ENCODE assay signal across 17 mouse cellular contexts in the genomic region with DNA sequence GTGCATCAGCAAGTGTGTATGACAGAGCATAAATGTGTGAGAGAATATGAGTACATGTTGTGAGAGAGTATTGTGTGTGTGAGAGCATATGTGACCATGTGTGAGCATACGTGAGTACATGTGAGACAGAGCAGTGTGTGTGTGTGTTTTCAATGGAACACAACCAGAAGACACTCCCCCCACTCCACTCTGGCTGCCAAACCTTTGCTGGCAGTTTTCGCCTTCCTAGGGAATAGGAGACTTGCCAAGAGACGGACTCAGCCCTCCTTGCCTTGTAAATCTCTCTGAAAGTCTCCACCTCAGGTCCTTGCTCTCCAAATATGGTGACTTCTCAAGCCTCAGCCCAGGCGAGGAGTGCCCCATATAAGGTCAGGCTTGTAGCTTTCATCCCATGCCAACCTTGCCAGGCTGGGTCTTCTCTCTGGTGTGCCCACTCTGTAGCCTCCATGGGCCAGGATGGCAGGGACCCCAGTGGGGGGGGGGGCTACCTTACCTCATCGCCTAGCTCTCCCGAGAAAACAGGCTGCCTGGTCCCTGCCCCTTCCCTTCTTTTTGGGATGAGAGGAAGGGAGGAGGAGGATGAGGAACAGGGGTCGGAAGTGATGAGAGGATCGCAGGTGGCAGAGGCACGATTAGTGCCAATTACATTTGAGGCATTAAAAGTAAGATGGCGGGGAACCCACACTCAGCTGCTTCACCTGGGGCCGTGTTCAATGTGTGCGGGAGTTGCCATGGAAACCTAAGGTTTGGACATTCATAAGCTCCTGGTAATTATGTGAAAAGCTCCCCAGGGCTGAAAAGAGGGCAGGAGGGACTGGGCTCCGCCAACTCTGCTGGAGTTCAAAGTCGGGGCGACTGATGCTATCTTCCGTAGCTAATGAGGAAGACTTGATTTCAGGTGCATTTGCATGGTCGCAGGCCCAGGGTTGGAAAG. TPM values are rescaled to one million over a fixed set of nuclear protein-coding genes. Genes with fewer than 3 reads are reported as not detected.
DNase-seq lines count a peak whose midpoint lies in the region; ATAC-seq and TF ChIP-seq lines count a peak whose summit lies in the region.
"Had no signal": no experiment of that assay in that cellular context is flagged by ENCODE, and none has a peak within 500 bp of the region (broad histone marks: within the 10 kb centered on the region; RNA-seq: fewer than 3 reads in every experiment).

No protein-coding gene starts in this region.

- H3K4me2 ChIP-seq in forebrain, postnatal 0 days (ENCODE audit: low read depth) = no peak overlapping the region
- no peak overlapping the region for H3K4me2 ChIP-seq in limb, embryonic 13.5 days (replicated peaks)
- H3K4me2 ChIP-seq in midbrain, postnatal 0 days (ENCODE audit: low read depth, low read length, poor library complexity, severe bottlenecking) = no peak overlapping the region

- no peak for ATAC-seq in forebrain, postnatal 0 days
- peak; percentile 30; the same call in 1 of the 2 replicates for ATAC-seq in limb, embryonic 13.5 days (ENCODE audit: low FRiP score, low read depth)
- ATAC-seq in midbrain, postnatal 0 days (ENCODE audit: low FRiP score) = no peak
- ATAC-seq in erythroblast, adult 5-6 weeks (replicated peaks; ENCODE audit: low FRiP score, poor library complexity, severe bottlenecking) = no peak

- no peak overlapping the region for H3K4me3 ChIP-seq in forebrain, postnatal 0 days (ENCODE audit: low read depth, low read length)
- no peak overlapping the region for H3K4me3 ChIP-seq in forebrain, embryonic 10.5 days
- H3K4me3 ChIP-seq in limb, embryonic 13.5 days = no peak overlapping the region
- no peak overlapping the region for H3K4me3 ChIP-seq in limb, embryonic 10.5 days
- no peak overlapping the region for H3K4me3 ChIP-seq in midbrain, postnatal 0 days (ENCODE audit: low read depth, low read length)
- H3K4me3 ChIP-seq: myocyte had no signal

- H3K27ac ChIP-seq in forebrain, postnatal 0 days (ENCODE audit: low read depth, low read length) = no peak overlapping the region; the same call in 1 of the 2 replicates
- H3K27ac ChIP-seq in forebrain, embryonic 10.5 days = no peak overlapping the region
- no peak overlapping the region for H3K27ac ChIP-seq in limb, embryonic 13.5 days
- H3K27ac ChIP-seq in limb, embryonic 10.5 days = no peak overlapping the region
- no peak overlapping the region for H3K27ac ChIP-seq in midbrain, postnatal 0 days (ENCODE audit: low read depth, low read length)
- H3K27ac ChIP-seq: liver, embryonic 14.5 days had no signal

- H3K9ac ChIP-seq in forebrain, postnatal 0 days = no peak overlapping the region
- H3K9ac ChIP-seq in limb, embryonic 13.5 days = no peak overlapping the region
- H3K9ac ChIP-seq in midbrain, postnatal 0 days (replicated peaks; ENCODE audit: low read length, poor library complexity, severe bottlenecking) = no peak overlapping the region
- H3K9ac ChIP-seq: liver, embryonic 14.5 days had no signal

- H3K4me1 ChIP-seq in forebrain, postnatal 0 days (ENCODE audit: insufficient read depth) = peaks cover 10% of the 10 kb centered on the region
- peaks cover 31% of the 10 kb centered on the region for H3K4me1 ChIP-seq in forebrain, embryonic 10.5 days
- peaks cover 22% of the 10 kb centered on the region for H3K4me1 ChIP-seq in limb, embryonic 13.5 days
- H3K4me1 ChIP-seq in limb, embryonic 10.5 days = peaks cover 42% of the 10 kb centered on the region
- H3K4me1 ChIP-seq in midbrain, postnatal 0 days (ENCODE audit: insufficient read depth, low read length) = peaks cover 12% of the 10 kb centered on the region; the same call in 1 of the 2 replicates

- TF ChIP-seq CTCF in forebrain, postnatal 0 days (IDR thresholded peaks at IDR 0.05; ENCODE audit: low read depth) = no peak
- no peak for TF ChIP-seq CTCF in midbrain, postnatal 0 days (IDR thresholded peaks at IDR 0.05)

- no peaks in the 10 kb centered on the region for H3K9me3 ChIP-seq in forebrain, postnatal 0 days (ENCODE audit: low read length)
- H3K9me3 ChIP-seq in forebrain, embryonic 10.5 days = no peaks in the 10 kb centered on the region
- H3K9me3 ChIP-seq in limb, embryonic 13.5 days = no peaks in the 10 kb centered on the region
- H3K9me3 ChIP-seq in limb, embryonic 10.5 days (replicated peaks) = no peaks in the 10 kb centered on the region
- H3K9me3 ChIP-seq in midbrain, postnatal 0 days (ENCODE audit: low read length) = no peaks in the 10 kb centered on the region

- no peaks in the 10 kb centered on the region for H3K36me3 ChIP-seq in forebrain, postnatal 0 days (ENCODE audit: insufficient read depth)
- no peaks in the 10 kb centered on the region for H3K36me3 ChIP-seq in forebrain, embryonic 10.5 days (replicated peaks)
- no peaks in the 10 kb centered on the region for H3K36me3 ChIP-seq in limb, embryonic 13.5 days
- no peaks in the 10 kb centered on the region for H3K36me3 ChIP-seq in limb, embryonic 10.5 days
- H3K36me3 ChIP-seq in midbrain, postnatal 0 days (ENCODE audit: insufficient read depth, low read length) = no peaks in the 10 kb centered on the region

- H3K27me3 ChIP-seq in forebrain, postnatal 0 days (ENCODE audit: insufficient read depth, low read length) = no peaks in the 10 kb centered on the region
- peaks cover 80% of the 10 kb centered on the region for H3K27me3 ChIP-seq in forebrain, embryonic 10.5 days (ENCODE audit: poor library complexity, severe bottlenecking)
- H3K27me3 ChIP-seq in limb, embryonic 13.5 days = no peaks in the 10 kb centered on the region
- H3K27me3 ChIP-seq in limb, embryonic 10.5 days (ENCODE audit: low read depth, poor library complexity, severe bottlenecking) = no peaks in the 10 kb centered on the region
- no peaks in the 10 kb centered on the region for H3K27me3 ChIP-seq in midbrain, postnatal 0 days (ENCODE audit: insufficient read depth, low read length)

- DNase-seq in forebrain, postnatal 0 days = peak; percentile 24
- DNase-seq in forebrain, embryonic 10.5 days (ENCODE audit: extremely low spot score, low spot score) = no peak
- DNase-seq in limb, embryonic 10.5 days (ENCODE audit: low spot score) = no peak
- peak; percentile 22 for DNase-seq in NIH3T3 (ENCODE audit: low read depth)
- peak; percentile 49 for DNase-seq in midbrain, postnatal 0 days (ENCODE audit: low spot score)
- DNase-seq: adrenal gland, postnatal 14 days; B cell, adult 2 months; cerebellum, postnatal 36 days; heart, postnatal 36 days; kidney, adult 9 months; lung, postnatal 4 days; thymus, postnatal 36 days had no signal

- WGBS in forebrain, postnatal 0 days = 46% methylated on average over 17 of the region's 17 CpGs
- 82% methylated on average over 17 of the region's 17 CpGs for WGBS in forebrain, embryonic 10.5 days
- WGBS in limb, embryonic 13.5 days = 67% methylated on average over 17 of the region's 17 CpGs
- WGBS in limb, embryonic 10.5 days = 88% methylated on average over 17 of the region's 17 CpGs
- WGBS in midbrain, postnatal 0 days = 42% methylated on average over 17 of the region's 17 CpGs

RNA-seq across cellular contexts. Expression of a gene that starts 19.3 kb away (rescaled TPM):
- 1.5 and 3.7 TPM in 2 replicates for total RNA-seq in forebrain, postnatal 0 days (2014; rRNA removed)
- polyA plus RNA-seq in forebrain, postnatal 0 days (2015; fragmentation: Nextera tagmentation; extraction: Ambion mirVana) = 1.4 and 1.9 TPM in 2 replicates
- polyA plus RNA-seq in forebrain, embryonic 10.5 days (2016; fragmentation: Nextera tagmentation; extraction: Ambion mirVana) = 0.47 and 0.66 TPM in 2 replicates
- 1.4 and 1.7 TPM in 2 replicates for polyA plus RNA-seq in limb, embryonic 13.5 days (2015; fragmentation: Nextera tagmentation; extraction: Ambion mirVana)
- polyA plus RNA-seq in limb, embryonic 10.5 days (2016; fragmentation: Nextera tagmentation; extraction: Ambion mirVana) = 0.53 and 1.1 TPM in 2 replicates
- total RNA-seq in midbrain, postnatal 0 days (2014; rRNA removed) = 1.8 and 2.2 TPM in 2 replicates
- 2.5 and 2.6 TPM in 2 replicates for polyA plus RNA-seq in midbrain, postnatal 0 days (2015; fragmentation: Nextera tagmentation; extraction: Ambion mirVana)
- total RNA-seq in erythroblast, adult 5-6 weeks (2015; ENCODE audit: low replicate concordance) = not detected in 2 replicates
- not detected in 2 replicates for total RNA-seq in erythroblast, adult 5-6 weeks (2017; ENCODE audit: low replicate concordance)
- total RNA-seq: adrenal gland, postnatal 14 days; gastrocnemius, adult 8-10 months; heart, postnatal 36 days had no signal

Comparison
In these comparisons a context has a peak if more than half of its experiments do, and no peak if none do; other contexts are left out.
1. DNase-seq: peak in forebrain, postnatal 0 days (single experiment), NIH3T3 (single experiment) and midbrain, postnatal 0 days (single experiment); none in forebrain, embryonic 10.5 days (single experiment) and limb, embryonic 10.5 days (single experiment).